Mouse (Mus musculus): ENCODE results near the gene Zcchc7.

The Zcchc7 gene

DNA sequence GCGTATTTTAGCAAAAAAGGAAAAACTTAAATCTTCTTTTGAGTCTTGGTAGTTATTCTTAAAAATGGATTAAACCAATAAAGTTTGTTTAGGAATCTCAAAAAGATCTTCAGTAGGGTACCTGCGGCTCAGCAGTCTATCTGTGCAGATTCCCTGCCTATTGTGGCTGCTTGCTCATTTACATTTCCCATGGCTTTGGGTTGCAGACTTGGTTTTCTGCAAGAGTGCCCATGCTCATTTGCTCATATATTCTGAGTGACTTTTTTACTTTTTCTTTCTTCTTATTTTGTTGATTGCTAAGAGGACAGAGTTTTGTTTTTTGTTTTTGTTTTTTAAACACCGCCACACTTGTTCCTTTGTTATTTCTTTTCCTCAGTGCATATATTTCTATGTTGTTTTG lies 19.2 kb downstream of the Zcchc7 start:
- DNase-seq: no peak

DNA sequence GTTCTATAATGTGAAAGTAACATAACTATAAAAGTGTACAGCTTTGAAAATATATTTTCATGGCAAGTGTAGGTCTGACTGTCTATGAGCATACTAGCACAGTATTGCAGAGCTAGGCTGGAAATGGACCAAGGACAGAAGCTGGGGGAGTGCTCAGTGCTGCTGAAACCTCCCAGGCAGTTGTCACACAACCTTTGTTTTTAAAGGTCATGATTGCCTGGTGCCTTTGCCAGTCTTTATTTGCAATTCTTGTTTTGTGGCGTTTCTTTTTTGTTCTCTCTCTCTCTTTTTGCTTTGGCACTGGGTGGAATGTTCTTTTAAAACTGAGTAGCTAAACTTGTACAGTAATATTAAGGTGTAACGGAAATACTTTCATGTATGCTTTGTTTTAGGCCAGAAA lies 21.0 kb downstream of the Zcchc7 start:
- DNase-seq: no peak

DNA sequence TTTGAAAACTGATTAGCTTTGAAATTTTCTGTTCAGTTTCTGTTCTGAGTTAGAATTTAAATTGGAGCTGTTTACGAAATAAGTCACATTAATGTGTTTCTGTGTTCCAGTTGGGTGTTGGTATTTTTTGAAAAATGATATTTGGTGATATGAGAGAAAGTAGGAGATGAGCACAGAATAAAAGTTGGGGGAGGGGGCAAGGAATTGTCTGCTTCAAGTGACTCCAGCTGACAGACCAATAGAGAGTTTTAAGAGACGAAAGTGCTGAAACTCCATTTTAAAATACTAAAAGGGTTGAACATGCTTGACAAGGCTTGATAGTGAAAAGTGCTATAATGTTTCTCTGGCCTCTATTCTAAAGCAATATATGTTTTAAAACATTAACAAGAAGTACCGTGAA lies 21.4 kb downstream of the Zcchc7 start:
- no peak for DNase-seq

DNA sequence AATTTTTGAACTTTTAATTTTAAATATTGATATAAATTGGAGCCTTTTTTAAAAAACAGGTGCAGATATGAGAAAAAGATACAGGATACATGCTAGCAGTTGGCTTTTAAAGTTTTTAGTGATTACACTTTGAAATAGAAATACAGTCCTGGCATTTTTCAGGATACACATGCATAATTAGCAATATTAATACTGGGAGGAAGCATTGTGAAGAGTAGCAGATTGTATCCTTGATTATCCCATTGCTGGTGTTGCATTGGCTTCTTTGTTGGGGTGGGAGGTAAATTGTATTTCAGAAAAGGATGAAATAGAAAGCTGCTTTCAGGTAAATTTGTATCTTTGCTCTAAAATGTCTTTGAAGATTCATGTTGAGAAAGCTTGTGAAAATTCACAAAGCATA lies 22.0 kb downstream of the Zcchc7 start:
- DNase-seq: no peak

DNA sequence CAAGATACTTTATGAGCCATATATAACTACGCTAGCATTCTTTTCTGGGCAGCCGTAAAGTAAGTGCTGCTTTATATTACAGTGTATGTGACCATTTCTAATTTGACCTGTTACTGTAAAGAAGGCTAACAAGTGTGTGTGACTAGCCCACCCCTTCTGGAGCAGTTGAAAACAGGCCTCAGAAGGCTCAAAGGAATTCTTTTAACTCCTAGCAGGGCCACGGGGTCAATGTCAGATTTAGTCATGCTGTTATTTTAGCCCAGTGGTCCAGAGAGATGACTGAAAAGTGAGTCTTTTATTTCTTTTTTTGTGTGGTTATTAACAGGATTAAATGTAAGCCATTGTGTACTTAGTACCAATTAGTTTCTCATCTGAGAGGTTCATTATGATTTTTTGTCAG lies 22.6 kb downstream of the Zcchc7 start:
- DNase-seq: no peak

DNA sequence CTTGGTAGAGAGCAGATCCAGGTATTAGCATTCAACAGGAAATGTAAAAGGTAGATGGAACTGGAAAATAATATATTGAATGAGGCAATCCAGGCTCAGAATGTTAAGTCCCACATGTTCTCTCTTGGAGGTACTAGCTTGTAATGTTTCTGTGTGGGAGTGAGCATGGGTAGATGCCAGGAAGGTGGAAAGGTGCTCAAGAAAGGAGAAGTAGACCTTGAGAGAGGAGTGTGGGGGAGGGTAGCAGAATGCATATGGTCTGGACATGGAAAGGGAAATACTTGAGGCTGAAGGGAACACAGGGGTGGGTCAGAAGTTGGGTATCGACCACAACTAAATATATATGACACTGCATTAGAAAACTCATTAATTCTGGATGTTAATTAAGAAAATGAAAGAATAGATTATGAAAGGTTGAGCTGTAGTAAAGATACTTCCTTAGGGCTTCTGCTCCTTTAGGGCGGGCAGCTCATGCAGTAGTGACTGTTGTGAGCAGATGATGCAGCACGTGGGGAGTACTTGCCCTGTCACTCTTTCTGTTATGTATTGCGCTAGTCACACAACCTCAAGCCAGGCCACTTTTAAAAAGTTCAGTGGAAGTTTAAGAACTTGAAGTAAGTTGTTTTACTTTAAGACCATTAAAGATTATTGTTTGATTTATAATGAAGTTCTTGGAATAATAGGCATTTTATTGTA lies 24.9 kb downstream of the Zcchc7 start:
- DNase-seq: no peak

DNA sequence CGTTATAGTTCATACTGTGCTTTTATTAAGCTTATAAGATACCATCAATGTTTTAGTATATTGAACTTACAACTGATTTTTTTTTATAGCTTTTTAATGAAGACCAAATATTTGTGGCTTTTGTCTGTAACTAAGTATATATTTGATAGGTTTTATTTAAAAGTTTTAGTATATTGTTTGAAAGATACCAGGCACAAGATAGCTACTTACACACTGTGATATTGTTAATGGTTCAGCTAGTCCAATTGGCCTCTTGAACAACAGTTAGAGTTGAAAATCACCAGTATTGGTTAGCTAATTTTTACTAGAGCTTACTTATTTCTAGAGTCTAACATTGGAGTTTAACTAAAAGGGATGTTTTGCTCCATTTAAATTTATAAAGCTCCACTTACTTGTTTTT lies 25.8 kb downstream of the Zcchc7 start:
- no peak for DNase-seq

DNA sequence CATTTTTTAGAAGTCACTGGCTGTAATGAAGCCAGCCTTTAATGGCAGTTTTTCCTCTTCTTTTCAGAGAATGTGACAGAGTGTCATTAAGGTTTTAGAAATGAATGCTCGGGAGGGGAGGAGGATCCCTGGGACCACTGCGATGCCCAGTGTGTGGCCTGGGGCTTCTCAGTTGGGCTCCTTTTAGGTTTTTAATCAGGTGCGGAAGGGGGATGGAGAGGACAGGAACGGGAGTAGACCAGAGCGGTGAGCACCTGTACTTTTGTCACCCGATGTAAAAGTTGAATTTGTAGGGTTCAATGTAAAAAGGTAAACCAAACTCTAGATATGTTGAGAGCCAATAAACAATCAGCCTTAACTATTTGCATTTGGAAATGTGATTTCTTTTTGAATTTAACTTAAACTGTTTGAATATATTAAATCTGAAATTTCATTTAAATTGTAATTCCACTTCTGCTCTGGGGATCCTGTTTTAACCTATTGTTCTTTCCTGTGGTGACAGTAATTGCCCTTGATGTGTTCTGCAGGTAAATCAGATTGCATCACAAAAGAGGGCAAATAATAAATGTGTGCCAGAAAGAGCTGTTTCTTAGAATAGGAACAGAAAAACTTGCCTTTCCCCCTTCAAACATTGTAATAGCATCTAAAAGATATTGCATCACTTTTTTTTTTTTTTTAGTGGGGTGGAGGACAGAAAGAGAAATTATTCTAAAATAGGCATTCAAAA lies 28.1 kb downstream of the Zcchc7 start:
- no peak for DNase-seq

DNA sequence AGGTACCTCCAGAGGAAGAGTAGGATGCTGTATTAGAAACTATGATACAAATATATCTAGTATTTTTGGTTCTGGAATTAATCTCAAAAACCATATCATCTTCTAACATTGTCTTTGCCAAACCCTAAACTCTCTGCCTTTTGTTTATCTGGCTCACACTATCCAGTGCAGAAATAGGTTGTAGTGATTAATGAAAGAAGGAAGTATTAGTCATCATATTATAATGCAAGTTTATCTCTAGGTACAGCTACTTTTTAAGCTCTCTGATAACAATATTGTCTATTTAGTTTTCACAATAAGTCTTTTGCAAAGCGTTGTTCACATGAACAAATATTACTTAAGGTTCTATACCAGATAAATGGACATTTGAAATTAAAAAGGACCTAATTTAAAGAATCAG lies 57.2 kb downstream of the Zcchc7 start:
- no peak for DNase-seq

DNA sequence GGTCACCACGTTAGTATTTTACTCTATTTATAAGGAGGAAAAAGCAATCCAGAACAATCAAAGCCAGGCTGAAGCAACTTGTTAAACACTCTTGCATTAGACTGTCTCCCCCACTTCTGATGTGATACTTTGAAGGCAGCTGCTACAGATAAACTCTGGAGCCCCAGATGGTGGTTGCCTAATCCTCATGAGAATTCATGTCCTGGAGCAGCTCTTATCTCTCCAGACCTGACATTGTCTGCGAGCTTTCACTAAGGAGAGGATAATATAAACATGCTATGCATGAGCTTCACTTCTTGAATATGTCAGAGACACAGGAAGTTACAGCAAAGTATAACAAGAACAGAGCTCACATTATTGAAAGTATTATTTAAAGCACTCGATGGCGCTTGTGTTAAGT lies 58.1 kb downstream of the Zcchc7 start:
- DNase-seq: no peak

DNA sequence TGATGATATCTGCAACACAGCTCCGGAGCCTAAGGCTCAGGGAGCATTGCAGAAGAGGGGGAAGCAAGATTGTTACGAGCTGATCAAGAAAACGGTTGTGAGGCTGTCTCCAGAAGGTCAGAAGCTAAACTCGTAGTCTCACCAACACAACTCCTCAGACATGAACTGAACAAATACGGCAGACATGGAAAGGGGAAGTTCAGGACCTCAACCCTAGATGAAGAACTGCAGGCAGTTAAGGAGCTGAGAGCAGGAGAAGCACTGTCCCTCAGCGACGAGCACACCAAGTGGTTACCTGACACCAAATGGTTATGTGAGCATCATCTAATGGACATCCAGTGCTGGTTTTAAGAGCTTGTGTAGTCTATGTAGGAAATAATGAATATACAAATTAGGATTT lies 60.9 kb downstream of the Zcchc7 start:
- DNase-seq: no peak

DNA sequence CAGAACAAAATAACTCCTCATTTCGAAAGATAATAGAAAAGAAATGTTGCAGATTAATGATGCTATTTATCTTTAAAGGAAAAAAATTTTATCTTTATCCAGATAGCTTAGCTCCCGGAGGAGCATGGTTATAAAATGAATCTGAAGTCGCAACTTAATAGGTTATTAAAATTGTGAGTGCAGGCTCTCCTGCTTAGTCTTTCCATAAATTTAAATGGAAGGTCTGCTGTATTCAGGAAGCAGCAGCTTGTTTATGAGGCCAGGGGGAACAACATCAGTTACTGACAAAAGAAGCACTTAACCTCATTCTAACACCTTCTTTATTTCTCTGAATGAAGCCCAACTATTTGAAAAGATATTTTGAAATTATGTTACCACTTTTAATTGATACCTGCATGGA lies 74.9 kb downstream of the Zcchc7 start:
- no peak for DNase-seq

DNA sequence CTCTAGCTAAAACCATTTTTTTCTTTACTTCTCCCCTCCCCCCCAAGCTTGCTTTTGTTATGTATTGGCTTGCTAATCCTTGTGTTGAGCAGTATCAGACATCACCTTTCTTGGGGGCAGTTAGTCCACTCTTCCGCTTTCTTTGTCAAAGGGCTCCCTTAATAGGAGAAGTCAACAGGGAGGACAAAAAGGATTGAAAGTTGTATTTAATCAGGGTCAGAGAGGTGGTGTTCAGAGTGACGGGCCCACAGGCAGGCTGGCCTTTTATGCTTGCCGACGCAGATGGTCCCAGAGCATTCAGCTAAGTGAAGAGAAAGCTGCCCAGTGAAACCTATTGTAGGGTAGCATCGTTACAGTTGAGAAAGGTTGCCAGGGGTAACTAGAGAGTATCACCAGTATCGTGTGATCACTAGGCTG lies 96.2 kb downstream of the Zcchc7 start:
- no peak for DNase-seq

DNA sequence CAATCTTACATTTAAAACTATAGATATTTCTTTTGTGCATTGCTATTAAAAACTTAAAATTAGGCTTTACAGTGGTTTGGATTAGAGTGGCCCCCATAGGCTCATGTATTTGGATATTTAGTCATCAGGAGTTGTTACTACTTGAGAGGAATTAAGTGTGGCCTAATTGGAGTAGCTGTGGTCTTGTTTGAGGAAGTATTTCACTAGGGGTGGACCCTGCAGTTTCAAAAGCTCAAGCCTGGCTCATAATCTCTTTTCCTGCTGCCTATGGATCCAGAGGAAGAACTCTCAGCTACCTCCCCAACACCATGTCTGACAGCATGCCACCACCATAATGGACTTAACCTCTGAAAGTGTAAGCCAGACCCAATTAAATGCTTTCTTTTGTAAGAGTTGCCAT lies 115.9 kb downstream of the Zcchc7 start:
- DNase-seq: no peak

DNA sequence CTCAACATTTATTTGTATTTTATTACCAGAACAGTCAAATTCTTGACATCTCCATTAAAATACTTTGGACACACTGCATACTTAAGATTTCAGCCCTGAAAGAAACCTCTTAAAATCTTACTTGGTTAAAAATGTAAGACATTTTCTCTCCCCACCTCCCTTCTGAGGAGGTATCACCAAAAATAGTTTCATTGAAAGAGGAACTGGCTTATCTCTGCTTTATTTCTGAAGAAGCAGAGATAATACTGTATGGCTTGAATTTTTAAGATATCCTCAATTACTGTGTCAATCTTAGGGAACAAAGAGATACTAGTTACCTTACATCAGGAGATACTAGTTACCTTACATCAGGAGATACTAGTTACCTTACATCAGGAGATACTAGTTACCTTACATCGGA lies 116.4 kb downstream of the Zcchc7 start:
- DNase-seq: no peak

DNA sequence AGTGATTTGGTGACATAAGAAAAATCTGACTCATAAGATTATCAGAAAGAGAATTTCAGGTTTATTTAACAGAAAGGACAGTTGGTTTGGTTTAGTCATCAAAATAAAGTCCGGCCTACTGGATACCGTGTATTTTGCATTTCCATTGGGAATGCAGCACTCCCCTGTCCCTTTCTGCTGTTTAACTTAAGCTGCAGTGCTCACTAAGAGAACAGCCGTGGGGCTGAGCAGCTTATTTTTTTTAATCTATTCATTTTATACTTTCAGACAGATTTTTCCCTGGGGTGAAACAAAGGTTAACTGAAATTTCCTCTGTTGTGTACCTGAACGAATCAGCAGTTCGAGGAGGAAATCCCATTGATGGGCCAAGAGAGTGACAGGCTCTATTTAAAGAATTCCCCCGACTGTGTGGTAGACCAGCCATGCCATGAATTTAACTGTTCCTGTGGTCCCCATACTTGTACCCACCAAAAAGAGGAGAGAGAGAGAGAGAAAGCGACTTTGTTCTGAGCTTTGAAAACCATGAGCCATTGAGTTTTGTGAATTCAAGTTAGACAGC lies 124.5 kb downstream of the Zcchc7 start:
- DNase-seq: no peak

DNA sequence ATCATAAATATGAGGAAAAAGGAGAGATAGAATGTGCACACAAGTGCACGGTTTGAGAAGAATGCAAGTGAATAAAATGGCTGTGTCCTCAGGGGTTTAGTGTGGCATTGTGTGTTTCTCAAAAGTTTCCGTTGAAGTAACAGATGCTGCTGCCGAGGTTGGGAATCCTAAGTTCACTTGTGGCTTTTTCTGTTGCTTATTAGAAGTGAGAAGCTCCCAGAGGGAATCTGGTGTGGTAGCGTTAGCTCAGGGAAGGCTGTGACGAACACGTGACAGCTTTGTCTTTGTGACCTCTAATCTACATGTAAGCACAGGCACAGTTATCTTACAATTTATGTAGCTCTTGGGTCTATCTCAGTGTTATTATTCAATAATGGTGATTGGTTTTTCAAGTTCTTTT lies 130.5 kb downstream of the Zcchc7 start:
- no peak for DNase-seq

DNA sequence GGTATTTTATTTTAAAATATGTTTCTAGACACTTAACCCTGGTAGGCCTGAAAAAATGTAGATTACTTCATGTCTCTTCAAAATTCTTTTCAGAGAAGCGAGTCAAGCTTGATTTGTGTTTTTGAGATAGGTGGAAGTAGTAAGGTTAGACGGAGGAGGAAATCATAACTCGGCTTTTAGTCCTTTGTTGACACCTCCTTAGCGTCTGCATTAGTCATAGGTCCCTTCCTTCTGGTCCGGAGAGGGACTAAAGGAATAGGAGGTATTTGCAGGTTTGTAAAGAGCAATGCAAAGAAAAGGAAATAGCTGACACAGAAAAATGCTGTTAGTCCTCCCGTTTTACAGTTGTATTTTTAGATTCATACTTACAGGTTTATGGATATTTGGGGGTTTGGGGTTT lies 135.7 kb downstream of the Zcchc7 start:
- no peak for DNase-seq

DNA sequence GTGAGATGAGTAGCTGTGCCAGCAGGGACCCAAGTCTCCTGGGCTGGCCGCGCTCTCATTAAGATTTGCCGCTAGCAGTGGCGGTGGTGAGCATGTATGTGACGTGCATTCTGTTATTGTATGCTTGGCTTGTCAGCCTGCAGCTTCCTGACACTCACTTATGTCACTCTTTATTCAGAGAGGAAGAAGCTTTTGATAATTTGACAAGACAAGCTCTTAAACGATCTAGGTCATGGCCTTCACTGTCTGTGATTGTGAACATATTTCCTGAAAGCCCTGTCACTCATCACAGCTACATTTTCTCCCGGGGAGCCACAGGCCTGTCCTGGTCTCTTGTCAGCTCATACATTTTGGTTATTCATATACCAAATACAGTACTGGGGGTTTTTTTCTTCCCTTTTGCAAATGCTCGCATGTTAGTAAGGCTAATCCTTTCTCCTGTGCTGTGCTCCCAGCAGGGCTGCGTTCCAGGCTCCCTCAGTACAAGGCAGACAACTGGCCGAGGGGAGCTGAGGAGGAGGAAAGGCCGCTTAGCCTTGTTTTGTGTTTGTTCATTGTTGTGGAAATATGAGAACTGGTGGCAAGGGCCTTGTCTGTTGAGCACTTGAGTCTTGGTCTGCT lies 150.1 kb downstream of the Zcchc7 start:
- DNase-seq: no peak

DNA sequence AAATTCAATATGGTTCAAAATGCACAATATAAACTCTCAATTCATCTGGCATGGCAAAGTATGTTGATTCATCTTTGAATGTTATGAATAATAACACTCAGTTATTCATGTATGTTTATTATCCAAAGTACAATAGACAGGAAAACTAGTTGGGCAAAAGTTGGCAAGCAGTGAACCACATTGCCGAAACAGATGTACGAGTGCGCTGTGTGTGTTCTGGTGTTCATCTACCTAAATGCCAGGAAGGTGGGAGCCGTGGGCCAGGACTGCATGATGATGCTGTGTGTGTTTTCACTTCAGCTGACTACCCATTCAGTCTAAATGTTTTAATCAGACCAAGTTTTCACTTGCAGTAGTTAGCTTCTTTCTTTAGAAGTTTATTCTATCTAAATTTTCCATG lies 150.7 kb downstream of the Zcchc7 start:
- DNase-seq: no peak

DNA sequence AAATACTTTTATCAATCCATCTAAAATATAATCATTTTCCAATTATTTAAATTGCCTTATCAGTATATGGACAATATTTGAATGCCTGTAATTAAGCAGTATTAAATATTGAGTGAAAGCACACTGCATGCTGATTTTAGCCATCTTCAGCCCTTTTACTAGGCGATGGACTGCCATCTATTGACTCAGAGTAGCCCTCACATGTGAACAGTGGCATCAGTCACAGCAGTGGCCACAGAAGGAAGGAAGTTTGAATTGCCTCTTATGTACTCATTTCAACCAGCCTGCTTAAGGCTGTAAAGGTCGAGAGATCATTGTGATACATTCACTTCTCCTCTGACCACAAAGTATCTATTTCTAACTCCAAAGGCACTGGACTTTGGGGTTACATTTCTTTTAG lies 154.4 kb downstream of the Zcchc7 start:
- no peak for DNase-seq

DNA sequence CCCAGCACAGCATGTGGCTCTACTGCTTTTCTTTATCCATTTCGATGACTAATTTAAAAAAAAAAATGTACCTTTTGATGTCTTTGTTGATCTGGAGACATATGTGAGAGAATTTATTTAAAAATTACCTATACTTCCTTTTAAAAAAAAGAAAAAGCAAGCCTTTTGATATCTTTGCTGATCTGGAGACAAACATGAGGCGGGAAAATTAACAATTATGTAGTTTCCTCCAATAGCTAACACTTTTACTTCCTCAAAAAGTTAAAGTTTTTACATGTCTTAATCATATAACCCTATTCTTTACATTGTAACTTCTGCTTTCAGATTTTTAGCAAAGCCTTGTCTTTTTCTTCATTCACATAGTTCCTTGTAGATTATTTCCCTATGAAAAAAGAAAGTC lies 155.2 kb downstream of the Zcchc7 start:
- DNase-seq: no peak

DNA sequence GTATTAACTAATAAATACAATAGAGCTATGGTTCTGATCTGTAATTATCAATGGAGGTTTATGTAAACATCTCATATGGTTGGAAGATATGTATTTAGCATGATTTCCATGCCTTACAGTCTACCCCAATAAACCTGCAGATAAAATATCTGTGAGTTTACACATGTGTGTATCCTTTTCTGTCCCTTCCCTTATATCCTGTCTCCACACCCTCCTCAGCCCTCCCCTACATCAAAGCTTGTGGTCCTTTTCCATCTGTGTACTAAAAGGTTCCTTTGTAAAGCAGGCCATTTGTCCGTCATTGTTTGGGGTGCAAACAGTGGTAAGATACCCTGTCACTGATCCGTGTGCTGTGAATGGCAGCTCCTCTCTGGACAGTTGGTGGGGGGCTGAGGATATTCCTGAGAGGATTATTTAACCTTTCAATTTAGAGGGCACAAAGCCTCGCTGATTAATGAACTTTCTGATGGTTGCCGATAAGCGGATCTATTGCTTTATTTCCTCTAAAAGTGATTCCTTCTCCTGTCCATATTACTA lies 161.7 kb downstream of the Zcchc7 start:
- DNase-seq: no peak

DNA sequence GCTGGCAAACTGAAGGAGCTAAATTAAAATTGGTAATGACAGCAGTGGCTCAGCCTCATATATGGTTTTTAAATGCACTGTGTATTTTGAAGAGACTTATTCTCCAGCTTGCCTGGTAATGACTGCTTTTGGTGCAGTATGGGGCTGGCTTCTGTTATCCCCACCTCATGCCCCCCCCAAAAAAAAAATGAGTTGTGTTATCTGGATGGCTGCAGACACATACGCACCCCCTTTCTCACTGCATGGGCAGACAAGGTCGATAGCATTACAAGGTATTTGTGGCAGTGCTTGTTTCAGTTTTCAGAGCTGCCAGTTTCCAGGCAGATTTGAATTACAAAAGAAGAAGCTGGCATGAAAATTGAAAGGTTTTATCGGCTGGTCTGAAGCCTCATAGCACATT lies 162.2 kb downstream of the Zcchc7 start:
- no peak for DNase-seq
